Mouse (Mus musculus) stomach, embryonic 16.5 days (tissue): ENCODE measurements at regions not wholly inside any gene's neighbourhood (a gene's known extent, or its start where the extent isn't known, plus 50 kb on each side); places are given as distances from the start of the nearest gene placed in this dataset.

Source experiments
- ATAC-seq: fragments of 200-750 bp; cut with Nextera tagmentation; 2 replicates; pipeline ENCODE4 v1.8.0; 2017; ENCODE audit warnings: moderate number of reproducible peaks, moderate TSS enrichment; ENCODE audit not compliant: insufficient read depth, low FRiP score
- H3K27ac ChIP-seq: fragments of 300-500 bp; sonication (generic); 2 replicates; pipeline ENCODE4 v1.5.1; 2014; ENCODE audit warnings: low read length
- H3K27me3 ChIP-seq: fragments of 300-500 bp; sonication (generic); 2 replicates; pipeline ENCODE4 v1.6.1; 2014; ENCODE audit warnings: low read length, control low read depth, mixed read lengths; ENCODE audit not compliant: control insufficient read depth, insufficient read depth
- H3K36me3 ChIP-seq: fragments of 300-500 bp; sonication (generic); 2 replicates; pipeline ENCODE4 v1.6.1; 2014; ENCODE audit warnings: low read length; ENCODE audit not compliant: control insufficient read depth, insufficient read depth
- H3K4me1 ChIP-seq: fragments of 300-500 bp; sonication (generic); 2 replicates; pipeline ENCODE4 v1.6.1; 2014; ENCODE audit warnings: low read length, control low read depth, mixed read lengths; ENCODE audit not compliant: control insufficient read depth, insufficient read depth
- H3K4me2 ChIP-seq: fragments of 300-500 bp; sonication (generic); 2 replicates; pipeline ENCODE4 v1.6.1; 2014; ENCODE audit warnings: low read depth, low read length, mixed read lengths
- H3K4me3 ChIP-seq: fragments of 300-500 bp; sonication (generic); replicated peaks from 2 replicates; pipeline ENCODE4 v1.5.1; 2014; ENCODE audit warnings: mild to moderate bottlenecking, low read length
- H3K9ac ChIP-seq: fragments of 300-500 bp; sonication (generic); 2 replicates; pipeline ENCODE4 v1.6.1; 2014; ENCODE audit warnings: low read length
- H3K9me3 ChIP-seq: fragments of 300-500 bp; sonication (generic); replicated peaks from 2 replicates; pipeline ENCODE4 v1.6.1; 2016; ENCODE audit warnings: low read length, control low read depth; ENCODE audit not compliant: control insufficient read depth
- whole genome bisulfite sequencing: fragments of 180-500 bp; shearing (Covaris S2); extraction: QIAGEN DNeasy Blood & Tissue Kit; methylation state at CpG from one replicate; pipeline ENCODE4 v1.1.7; 2014; 5-methylcytosine and 5-hydroxymethylcytosine counted together

DNA sequence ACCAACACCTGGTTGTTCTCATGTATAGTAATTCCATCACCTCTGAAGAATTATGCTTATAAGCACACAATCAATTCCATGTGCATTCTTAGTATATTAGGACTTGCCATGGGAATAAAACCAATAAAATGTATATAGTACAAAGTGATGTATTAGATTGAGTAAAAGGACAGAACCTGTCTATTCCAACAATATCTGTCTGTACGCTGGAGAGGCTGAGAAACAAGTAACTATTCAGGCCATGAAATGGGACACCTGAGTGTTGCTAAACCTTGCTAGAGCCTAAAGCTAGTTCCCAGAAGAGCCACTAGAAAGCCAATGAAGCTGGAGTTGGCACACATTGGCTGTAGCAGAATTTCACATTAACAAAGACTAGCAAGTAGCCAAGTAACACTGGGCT, 989.8 kb downstream of the Diaph3 start:
- Histone ChIP-seq H3K36me3 (no peaks in the 10 kb centered on the region), H3K27ac (no peak overlapping the region), H3K4me3 (no peak overlapping the region), H3K4me2 (no peak overlapping the region), H3K27me3 (no peaks in the 10 kb centered on the region), H3K9ac (no peak overlapping the region), H3K9me3 (no peaks in the 10 kb centered on the region), H3K4me1 (no peaks in the 10 kb centered on the region)
- no peak for ATAC-seq
- 87% methylated on average over 1 of the region's 1 CpGs for WGBS

DNA sequence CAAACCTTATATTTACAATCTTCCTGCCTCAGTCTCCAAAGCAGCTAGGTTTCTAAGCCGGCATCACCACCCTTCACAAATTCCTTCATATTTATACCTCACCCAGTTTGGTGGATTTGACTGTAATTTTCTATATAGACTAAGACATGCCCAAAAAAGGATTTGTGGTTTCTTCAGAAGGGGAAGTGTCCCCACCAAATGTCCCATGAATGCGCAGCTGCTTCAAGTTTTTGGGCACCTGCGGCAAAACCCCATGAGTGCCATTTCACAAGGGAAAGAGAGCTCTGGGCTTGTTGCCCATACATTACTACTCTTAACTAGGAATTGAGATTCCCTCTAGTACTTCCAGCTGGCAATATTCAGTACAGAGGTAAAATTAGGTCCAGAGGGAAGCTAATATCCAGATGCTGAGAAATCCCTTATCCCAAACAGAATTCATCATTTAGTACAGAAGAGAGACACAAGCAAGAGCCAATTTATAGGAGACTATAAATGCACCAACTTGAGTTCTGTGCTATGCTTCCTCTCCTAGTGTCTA, 990.6 kb downstream of the Diaph3 start:
- 92% methylated on average over 3 of the region's 3 CpGs for WGBS
- Histone ChIP-seq H3K9me3 (no peaks in the 10 kb centered on the region), H3K9ac (no peak overlapping the region), H3K36me3 (no peaks in the 10 kb centered on the region), H3K27me3 (no peaks in the 10 kb centered on the region), H3K4me2 (no peak overlapping the region), H3K4me3 (no peak overlapping the region), H3K27ac (no peak overlapping the region), H3K4me1 (no peaks in the 10 kb centered on the region)
- no peak for ATAC-seq

DNA sequence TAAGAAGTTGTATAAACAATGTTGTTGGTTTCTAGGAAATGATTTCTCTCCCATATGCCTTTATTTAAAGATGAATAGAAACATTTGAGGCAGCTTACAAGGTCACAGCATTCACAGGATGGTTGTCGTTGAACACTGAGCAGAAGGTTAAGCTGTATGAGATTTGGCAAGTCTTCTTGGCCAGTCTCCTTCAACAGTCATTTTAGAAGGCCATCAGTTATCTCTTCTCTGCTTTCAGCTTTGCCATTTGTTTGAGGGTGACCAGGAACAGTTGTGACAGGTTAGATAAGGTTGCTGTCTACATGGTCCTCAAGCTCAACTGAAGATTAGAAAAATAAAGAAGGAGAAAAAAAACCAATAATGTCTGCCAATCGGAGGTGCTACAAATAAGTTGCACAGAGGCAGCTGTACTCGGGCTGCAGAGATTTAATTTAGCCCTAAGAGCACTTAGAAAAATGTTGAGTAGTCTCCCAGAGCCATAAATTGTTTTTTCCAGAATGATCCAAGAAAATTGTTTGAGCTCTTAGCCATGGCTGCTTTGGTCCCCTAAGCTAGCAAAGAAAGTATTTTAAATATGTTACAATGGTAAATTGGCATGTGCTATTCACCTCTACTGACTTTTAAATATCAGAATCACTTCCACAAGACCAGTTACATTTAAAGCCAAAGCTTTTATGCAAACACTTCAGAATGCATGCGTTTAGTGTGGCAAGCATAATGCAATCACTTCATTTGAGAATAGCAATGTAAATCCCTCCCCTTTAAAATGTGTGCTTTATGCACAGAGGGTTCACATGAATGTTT, 1025.6 kb downstream of the Diaph3 start:
- H3K27ac ChIP-seq = no peak overlapping the region

DNA sequence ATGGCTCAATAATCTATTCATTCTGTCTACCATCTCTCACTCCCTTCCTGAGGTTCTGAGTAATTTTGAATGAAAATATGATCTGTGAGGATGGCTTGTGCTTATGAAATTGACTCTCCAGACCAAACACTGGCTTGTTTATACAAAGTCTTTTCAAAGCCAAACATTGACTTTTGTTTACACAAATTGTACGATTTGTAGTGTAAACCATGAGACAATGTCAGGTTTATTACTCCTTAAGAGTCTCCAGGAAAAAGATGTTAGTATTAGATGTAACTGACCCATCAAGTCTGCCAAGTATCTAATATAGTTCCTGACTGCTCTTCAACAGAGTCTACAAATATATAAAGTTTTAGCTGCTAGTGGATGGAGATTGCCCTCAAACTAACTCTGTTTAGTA, 1039.5 kb downstream of the Diaph3 start:
- H3K4me1 ChIP-seq = no peaks in the 10 kb centered on the region
- H3K27ac ChIP-seq = no peak overlapping the region
- H3K4me3 ChIP-seq = no peak overlapping the region
- H3K9ac ChIP-seq = no peak overlapping the region
- no peaks in the 10 kb centered on the region for H3K27me3 ChIP-seq
- no peaks in the 10 kb centered on the region for H3K9me3 ChIP-seq
- 22% methylated on average over 1 of the region's 1 CpGs for WGBS
- no peak for ATAC-seq
- no peaks in the 10 kb centered on the region for H3K36me3 ChIP-seq
- H3K4me2 ChIP-seq = no peak overlapping the region

More for the DNA sequence above, 1025.6 kb downstream of the Diaph3 start:
- no peak overlapping the region for H3K9ac ChIP-seq
- H3K4me3 ChIP-seq = no peak overlapping the region
- no peaks in the 10 kb centered on the region for H3K36me3 ChIP-seq
- WGBS = 49% methylated on average over 4 of the region's 4 CpGs
- H3K4me2 ChIP-seq = no peak overlapping the region
- no peaks in the 10 kb centered on the region for H3K27me3 ChIP-seq
- H3K9me3 ChIP-seq = no peaks in the 10 kb centered on the region
- no peaks in the 10 kb centered on the region for H3K4me1 ChIP-seq
- no peak for ATAC-seq

DNA sequence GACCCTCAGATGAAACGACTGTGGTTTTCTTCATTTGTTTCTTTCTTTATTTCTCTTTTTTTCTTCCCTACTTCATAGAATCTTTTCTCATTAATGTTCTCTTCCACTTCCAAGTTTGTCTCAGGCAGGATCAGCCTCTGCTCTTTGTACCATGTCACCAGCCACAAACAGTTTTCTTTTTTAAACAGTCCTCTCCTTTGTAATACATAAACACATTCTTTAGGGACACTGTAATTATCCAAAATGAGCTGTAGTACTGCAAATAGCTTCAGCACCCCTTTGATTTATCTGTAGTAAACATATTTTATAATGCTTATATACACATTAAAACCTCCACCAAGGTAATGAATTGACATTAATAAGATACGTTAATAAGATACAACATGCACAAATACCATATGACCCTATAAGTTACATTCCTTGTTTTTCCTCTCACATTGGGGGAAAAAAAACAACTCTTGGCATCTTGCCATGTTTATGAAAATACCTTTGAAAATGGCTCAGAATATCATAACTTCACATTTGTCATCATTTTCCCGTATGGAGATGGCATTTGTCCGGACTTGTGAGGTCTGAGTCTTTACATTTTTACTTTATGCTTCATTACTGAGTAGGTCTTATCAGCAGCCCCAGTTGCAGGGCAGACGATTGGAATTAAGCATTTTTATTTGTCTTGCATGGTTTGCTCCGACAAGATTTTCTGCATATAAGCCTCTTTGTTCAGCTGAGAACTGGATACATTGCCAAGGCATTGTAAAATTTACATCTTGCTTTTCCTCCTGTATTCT, 1070.5 kb downstream of the Diaph3 start:
- no peak for ATAC-seq
- no peak overlapping the region for H3K27ac ChIP-seq
- 41% methylated on average over 6 of the region's 6 CpGs for WGBS

DNA sequence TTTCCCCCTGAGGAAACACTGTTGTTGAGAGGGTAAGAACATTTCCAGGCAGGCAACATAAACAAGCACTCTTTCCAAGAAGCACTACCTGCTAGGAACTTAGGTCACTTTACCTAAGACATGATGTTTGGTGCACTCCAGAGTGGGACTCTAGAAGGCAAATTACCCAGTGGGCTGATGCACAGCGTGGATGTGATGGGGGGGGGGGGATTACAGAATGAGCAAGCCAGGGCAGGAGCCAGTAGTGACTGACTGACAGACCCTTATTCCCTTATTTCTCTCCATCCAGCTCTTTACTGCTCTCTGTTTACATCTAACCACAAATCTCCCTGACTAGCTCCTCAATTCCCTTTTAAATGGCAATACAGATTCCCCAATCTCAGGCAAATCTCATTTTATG, 1071.7 kb downstream of the Diaph3 start:
- no peaks in the 10 kb centered on the region for H3K4me1 ChIP-seq
- H3K9ac ChIP-seq = no peak overlapping the region
- H3K4me3 ChIP-seq = no peak overlapping the region
- no peaks in the 10 kb centered on the region for H3K9me3 ChIP-seq
- no peaks in the 10 kb centered on the region for H3K27me3 ChIP-seq
- WGBS = 50% methylated on average over 1 of the region's 1 CpGs
- H3K36me3 ChIP-seq = no peaks in the 10 kb centered on the region
- no peak overlapping the region for H3K27ac ChIP-seq
- no peak for ATAC-seq
- no peak overlapping the region for H3K4me2 ChIP-seq

More for the DNA sequence above, 1070.5 kb downstream of the Diaph3 start:
- Histone ChIP-seq H3K4me1 (no peaks in the 10 kb centered on the region), H3K4me2 (no peak overlapping the region), H3K27me3 (no peaks in the 10 kb centered on the region), H3K4me3 (no peak overlapping the region), H3K9ac (no peak overlapping the region), H3K9me3 (no peaks in the 10 kb centered on the region), H3K36me3 (no peaks in the 10 kb centered on the region)

DNA sequence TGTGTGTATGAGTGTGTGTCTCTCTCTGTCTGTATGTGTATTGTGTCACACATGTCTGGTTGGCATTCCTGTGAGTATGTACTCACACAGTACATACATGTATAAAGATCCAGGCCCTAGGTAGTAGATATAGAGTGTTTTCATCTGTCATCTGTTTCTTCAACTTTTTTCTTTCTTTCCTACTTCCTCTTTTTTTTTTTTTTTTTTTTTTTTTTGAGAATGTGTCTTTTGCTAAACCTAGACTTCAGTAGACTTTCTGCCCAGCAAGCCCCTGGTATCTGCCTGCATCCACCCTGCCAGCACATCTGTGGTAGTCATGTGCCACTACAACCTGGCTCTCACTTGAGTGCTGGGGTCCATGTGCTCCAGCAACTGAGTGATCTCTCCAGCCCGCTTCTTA, 1073.3 kb downstream of the Diaph3 start:
- Histone ChIP-seq H3K4me1 (no peaks in the 10 kb centered on the region), H3K9ac (no peak overlapping the region), H3K27ac (no peak overlapping the region), H3K9me3 (no peaks in the 10 kb centered on the region), H3K4me3 (no peak overlapping the region), H3K36me3 (no peaks in the 10 kb centered on the region), H3K27me3 (no peaks in the 10 kb centered on the region), H3K4me2 (no peak overlapping the region)
- ATAC-seq = no peak
- WGBS = 97% methylated on average over 1 of the region's 1 CpGs

DNA sequence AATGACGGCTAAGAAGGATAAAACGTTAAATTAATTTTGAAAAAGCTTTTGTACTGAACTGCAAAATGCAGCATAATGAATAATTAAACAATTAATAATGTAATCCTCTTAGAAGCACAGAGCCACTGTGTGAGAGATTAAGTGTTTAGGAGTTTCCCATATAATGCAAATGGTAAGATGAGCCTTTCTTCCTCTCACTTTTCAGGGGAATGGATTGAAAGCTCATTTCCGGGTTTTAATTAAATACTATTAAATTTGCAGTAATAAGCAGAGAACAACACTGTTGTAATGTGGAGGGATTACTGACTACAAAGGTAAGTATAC, 1077.5 kb downstream of the Diaph3 start:
- no peak for ATAC-seq
- H3K27me3 ChIP-seq = no peaks in the 10 kb centered on the region
- no peak overlapping the region for H3K9ac ChIP-seq
- no peaks in the 10 kb centered on the region for H3K9me3 ChIP-seq
- no peaks in the 10 kb centered on the region for H3K4me1 ChIP-seq
- H3K4me2 ChIP-seq = no peak overlapping the region
- H3K4me3 ChIP-seq = no peak overlapping the region
- H3K36me3 ChIP-seq = no peaks in the 10 kb centered on the region
- H3K27ac ChIP-seq = no peak overlapping the region
- 76% methylated on average over 3 of the region's 3 CpGs for WGBS

DNA sequence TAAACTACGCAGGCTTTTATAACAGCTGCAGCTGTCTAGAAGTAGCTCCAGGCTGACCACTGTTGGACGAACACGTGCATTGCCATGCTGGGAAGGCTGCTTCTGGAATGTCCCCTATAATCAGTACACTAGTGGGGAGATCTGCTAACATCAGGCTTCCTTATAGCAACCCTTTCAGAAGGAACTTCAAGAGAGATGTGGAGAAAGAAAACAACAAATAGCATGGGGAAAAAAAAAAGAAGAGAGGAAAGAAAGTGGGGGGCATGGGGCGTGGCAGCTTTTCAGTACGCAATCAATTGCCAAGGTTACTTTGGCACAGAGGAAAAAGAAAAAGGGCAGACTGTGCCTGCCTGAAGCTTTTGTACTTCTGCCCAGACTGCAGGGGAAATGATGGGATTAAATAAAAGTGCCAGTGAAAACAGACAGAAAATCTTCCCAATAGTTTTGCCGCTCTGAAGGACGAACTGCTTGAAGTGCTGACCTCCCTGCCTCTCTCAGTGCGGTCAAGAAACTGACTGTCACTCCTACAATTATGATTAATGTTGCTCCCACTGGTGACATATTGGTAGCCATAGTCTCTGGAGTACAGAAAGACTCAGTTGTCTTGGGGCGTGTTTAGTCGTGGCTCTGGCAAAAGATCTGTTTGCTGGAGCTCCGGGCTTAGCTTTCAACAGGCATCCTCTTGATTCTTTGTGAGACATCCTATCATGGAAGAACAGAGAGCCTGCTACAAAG, 1078.0 kb downstream of the Diaph3 start:
- Histone ChIP-seq H3K27me3 (no peaks in the 10 kb centered on the region), H3K36me3 (no peaks in the 10 kb centered on the region), H3K4me2 (no peak overlapping the region), H3K27ac (no peak overlapping the region), H3K9me3 (no peaks in the 10 kb centered on the region), H3K9ac (no peak overlapping the region), H3K4me1 (no peaks in the 10 kb centered on the region), H3K4me3 (no peak overlapping the region)
- no peak for ATAC-seq
- WGBS = 67% methylated on average over 11 of the region's 11 CpGs
